Mouse (Mus musculus): ENCODE results near the gene Arid4b.

DNA sequence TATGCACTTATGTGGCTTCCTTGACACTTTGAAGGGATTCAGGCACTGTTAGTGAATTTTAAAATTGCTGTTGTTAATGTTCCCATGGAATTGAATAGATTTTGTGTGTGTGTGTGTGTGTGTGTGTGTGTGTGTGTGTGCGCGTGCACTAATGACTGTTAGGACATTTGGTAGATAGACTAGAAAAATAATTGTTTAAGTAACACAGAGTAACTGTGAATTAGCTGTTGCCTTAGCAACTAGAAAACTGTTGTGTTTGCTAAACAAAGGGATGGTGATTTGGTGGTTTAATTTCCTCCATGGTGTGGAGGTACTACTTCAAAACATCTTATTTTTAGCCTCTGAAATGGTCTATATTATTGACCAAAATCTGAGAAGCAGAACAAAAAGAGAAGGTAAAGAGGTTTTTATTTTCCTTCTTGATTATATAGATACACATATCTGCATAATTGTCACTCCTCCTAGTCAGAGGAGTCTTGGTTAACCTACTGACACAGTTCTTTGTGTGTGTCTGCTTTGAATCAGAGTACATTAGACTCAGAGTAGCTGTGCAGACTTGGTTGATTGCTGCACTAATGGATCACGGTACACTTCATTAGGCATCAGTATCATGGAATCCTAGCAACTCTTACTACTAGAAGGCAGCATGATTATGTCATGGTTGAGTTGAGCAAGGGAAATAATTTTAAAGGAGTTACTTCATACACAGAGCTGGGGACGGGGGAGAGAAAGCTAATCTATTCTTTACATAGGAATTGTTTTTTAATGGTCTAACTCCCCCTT, 50.9 kb downstream of the Arid4b start:
- TF ChIP-seq CTCF (IDR thresholded peaks at IDR 0.05; ENCODE audit: insufficient read depth, low read length): no peak
- no peak for TF ChIP-seq POLR2A (IDR thresholded peaks at IDR 0.05; ENCODE audit: borderline replicate concordance, extremely low read depth, low read depth, low read length)

All from lung, adult 2 months (tissue).